Mouse (Mus musculus): ENCODE measurements around the gene Olfr1137.

The Olfr1137 gene

DNA sequence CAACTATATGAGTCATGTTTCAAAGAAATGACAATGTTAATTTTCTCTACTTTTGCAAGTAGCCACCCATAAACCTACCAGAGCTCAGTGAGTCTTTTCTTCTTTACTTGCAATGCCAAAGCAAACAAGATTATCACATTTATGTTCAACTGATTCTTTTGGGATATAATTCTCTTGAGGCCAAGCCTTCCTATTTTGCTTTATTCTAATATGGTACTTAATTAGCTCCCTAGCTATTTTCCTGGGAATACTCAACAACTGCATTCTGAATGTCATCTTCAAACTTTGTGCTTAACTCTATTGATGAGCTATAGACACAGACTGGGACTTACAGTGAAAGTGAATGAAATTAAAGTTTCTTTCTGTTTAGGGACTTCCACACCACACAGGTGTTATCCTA lies at the start of gene Olfr1137:
Gene Olfr1137, minus strand, starts transcription at position 101 of the 400 bp plus-strand sequence.
- no peak for DNase-seq (ENCODE audit: low read depth in 1 of 2, low spot score in 2 of 2)

DNA sequence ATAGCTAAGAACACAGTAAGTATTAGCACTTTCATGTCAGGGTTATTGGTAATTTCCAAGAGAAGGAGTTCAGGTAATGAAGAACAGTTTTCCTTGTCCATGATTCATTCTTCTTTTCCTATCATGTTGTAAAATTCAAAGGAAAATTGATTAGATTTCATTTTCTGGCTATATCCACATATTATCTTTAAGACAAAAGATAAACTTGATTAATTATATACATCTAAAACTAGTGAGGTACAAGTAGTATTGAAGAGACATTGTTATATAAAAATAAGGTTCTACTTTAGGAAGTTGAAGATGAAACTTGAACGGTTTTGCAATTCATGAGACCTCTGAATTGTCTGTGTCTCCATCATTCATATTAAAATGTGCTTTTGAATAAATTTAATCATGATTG lies 40.9 kb upstream of the Olfr1137 start, which contains the start of gene Olfr1141:
Gene Olfr1141, minus strand, starts transcription at position 101 of the 400 bp plus-strand sequence.
- no peak for DNase-seq (ENCODE audit: low read depth in 1 of 2, low spot score in 2 of 2)

DNA sequence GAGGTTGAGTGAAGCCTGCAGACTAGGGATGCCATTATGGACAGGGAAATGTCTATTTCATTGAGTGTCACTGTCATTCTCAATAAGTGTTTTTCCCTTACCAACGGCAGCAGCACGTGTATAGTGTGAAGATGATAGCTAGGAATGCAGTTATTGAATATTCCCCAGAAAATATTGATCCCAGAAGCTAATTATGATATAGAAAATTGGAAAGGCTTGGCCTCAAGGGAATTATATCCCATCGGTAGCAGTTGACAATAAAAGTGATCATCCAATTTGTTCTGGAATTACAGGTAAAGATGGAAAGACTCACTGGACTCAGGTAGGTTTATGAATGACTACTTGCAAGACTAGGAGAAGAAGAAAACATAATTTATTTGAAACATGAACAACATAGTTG lies 30.5 kb upstream of the Olfr1137 start, which contains the start of gene Olfr1140:
Gene Olfr1140, plus strand, starts transcription at position 301 of the 400 bp plus-strand sequence.
- no peak for DNase-seq (ENCODE audit: low read depth in 1 of 2, low spot score in 2 of 2)

DNA sequence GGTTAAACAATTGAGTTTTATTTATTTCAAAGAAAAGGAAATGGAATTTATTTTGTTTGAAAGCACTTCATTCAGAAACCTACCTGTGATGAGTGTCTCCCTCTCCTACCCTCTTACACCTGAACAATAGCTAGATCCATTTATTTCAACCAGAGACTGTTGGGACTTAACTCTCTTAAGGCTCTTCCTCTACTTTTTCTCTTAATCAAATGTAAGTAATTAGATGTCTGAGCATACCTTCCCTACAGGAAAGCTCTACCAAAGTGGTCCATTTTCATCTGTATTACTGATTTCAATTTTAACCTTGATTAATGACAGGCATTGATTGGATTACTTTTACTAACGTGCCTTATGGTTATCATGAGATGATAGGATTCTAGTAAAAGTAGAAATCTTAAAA lies 26.9 kb upstream of the Olfr1137 start, which contains the start of gene Olfr1138:
Gene Olfr1138, minus strand, starts transcription at position 101 of the 400 bp plus-strand sequence.
- DNase-seq (ENCODE audit: low read depth in 1 of 2, low spot score in 2 of 2) = no peak

DNA sequence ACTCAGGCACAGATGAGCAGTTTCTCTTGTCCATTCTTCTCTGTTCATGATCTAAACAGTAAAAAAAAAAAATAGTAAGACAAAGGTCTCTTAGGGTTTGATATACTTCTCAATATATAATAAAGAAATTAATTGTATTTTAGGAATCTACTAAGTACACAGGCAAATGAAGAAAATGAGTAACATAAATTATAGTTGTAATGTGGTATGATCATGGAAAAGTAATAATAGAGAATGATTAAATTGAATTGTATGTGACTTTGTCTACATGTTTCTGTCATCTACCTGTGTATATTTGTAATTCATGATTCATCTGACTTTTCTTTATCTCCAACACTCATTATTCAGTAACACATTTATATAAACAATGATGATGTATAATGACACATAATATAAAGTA lies 19.1 kb downstream of the Olfr1137 start, which contains the start of gene Olfr1136:
Gene Olfr1136, minus strand, starts transcription at position 101 of the 400 bp plus-strand sequence.
- DNase-seq (ENCODE audit: low read depth in 1 of 2, low spot score in 2 of 2) = no peak

DNA sequence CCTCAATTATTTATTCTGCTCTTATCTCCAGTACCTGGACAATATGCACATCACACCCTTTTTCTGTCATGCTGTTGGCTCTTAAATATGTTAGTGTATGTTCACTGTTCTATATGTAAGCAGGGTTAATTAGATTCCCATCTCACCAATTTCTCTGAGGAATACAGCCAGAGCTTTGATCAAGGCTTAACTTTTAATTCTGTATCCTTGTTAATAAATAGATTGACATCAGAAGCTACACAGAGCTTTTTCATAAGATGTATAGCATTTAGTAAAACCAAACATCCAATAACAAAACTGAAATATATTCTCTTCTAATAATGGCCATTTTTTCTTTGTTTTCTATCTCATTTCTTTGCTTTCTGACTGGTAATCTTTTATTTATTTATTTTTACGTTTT lies 39.4 kb downstream of the Olfr1137 start, which contains the start of gene Olfr1135:
Gene Olfr1135, minus strand, starts transcription at position 101 of the 400 bp plus-strand sequence.
- no peak for DNase-seq (ENCODE audit: low read depth in 1 of 2, low spot score in 2 of 2)

Data from monocyte, adult 2 months (primary cell).